Mouse (Mus musculus): Measurements from ENCODE around the gene Bap1.
A peak's percentile ranks its signal among the peaks of the same experiment; 100 is the strongest.

Bap1 gene

GRCm38 (mm10) chr14:31251084-31251604, at the start of gene Bap1, which contains the start of gene Phf7:
TSS of gene Bap1 (plus strand) at chr14:31251450.
TSS of gene Phf7 (minus strand) at chr14:31251317.
- peak; percentile 84 for DNase-seq (ENCODE audit: low read depth, low spot score)

- no peak for DNase-seq (ENCODE audit: low read depth, low spot score)
Measured at GRCm38 (mm10) chr14:31204844-31205243, 46.4 kb upstream of the Bap1 start.

- no peak for DNase-seq (ENCODE audit: low read depth, low spot score)
Measured at GRCm38 (mm10) chr14:31205244-31205561, 46.0 kb upstream of the Bap1 start.

GRCm38 (mm10) chr14:31205562-31206467, 45.4 kb upstream of the Bap1 start:
- no peak for DNase-seq (ENCODE audit: low read depth, low spot score)

- peak; percentile 73 for DNase-seq (ENCODE audit: low read depth, low spot score)
Measured at GRCm38 (mm10) chr14:31206472-31206981, 44.7 kb upstream of the Bap1 start.

DNA sequence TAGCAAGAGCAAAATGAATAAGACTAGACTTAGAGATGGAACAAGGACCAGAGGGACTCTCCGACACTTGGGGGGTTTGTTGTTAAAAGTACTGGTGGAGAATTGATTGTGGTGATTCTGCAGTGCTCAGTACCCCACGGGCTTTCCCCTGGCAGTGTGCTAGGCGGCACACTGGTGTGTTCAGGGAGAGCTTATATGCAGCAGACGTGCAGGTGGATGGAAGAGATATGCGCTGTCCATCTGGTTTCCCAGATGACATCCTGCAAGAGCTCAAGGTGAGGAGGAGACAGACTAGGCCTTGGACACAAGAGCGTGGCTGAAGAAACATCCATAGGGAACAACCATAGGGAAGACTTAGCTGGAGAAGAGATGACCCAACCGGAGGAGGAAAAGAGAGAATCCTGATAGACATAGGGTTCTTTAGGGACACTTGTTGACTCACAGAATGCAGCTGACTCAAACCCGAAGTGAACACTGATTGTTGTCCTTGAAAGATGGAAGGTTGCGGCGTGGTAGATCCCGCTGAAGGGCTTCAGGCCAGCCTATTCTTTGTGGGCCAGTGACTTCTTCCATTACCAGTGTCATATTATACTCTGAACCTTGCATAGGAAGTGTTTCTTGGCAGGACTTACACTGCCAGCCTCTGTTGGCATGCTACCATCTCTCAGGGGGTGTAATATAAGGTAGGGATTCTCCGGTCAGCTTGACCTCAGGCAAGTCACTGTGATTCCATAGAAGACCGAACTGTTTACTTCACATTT, 44.0 kb upstream of the Bap1 start:
- no peak for DNase-seq (ENCODE audit: low read depth, low spot score)

DNA sequence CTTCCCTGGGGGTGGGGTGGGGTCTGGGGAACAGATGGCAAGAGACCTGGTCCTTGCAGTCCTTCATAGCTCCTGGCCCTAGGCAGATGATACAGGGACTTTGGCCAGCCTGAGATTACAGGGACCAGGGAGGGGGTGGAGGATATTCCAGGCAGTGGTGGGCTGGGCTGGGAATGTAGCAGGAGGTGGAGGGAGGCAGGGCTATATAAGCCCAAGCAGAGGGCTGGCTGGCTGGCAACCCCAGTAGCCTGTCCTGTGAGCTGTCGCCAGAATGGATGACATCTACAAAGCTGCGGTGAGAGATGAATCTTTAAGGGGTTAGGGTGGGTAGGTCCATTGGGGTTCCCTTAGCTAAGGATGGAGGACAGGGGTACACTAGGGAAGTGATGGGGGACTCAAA, 43.2 kb upstream of the Bap1 start, which contains the start of gene Tnnc1:
Gene Tnnc1, plus strand, starts transcription at position 229 of the 400 bp plus-strand sequence.
- DNase-seq (ENCODE audit: low read depth, low spot score): no peak

GRCm38 (mm10) chr14:31209133-31209557, 42.1 kb upstream of the Bap1 start:
- DNase-seq (ENCODE audit: low read depth, low spot score): no peak

- no peak for DNase-seq (ENCODE audit: low read depth, low spot score)
Measured at GRCm38 (mm10) chr14:31211854-31212253, 39.4 kb upstream of the Bap1 start.

DNA sequence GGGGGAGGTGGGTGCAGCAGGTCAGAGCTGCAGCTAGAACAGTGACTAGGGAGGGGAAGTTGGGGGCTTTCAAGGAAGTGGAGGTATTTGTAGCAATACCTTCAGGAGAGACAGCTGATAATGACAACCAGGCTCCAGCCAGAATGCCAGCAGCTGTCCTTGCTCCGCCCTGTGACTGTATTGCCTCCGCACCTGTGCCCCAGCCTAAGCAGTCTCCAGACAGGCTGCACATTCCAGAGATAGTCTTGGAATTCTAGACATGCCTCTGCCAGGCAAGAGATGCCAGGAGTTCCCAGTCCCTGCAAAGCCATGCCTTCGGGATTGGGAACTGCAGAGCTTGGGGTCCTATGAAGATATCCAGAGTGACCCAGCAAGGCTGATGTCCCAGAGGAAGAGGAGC, 38.8 kb upstream of the Bap1 start:
- DNase-seq (ENCODE audit: low read depth, low spot score): no peak

DNA sequence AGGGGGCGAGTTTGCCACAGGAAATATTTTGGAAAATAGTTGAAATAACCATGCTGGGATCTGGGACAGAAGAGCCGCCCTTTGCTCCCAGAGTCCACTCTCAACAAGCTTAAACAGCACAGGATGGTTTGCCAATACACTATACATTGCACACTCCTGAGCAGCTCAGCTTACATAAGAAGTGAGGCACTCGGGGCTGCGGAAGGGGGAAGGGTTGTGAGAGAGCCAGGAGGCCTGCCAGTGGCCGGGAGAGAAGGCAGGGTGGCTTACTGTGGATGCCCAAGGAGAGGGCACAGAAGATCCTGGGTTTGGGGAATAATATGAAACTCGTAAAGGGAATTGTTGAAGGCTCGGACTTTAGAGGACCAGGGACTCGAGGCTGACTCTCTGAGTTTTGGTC, 37.4 kb upstream of the Bap1 start:
- DNase-seq (ENCODE audit: low read depth, low spot score): no peak

DNA sequence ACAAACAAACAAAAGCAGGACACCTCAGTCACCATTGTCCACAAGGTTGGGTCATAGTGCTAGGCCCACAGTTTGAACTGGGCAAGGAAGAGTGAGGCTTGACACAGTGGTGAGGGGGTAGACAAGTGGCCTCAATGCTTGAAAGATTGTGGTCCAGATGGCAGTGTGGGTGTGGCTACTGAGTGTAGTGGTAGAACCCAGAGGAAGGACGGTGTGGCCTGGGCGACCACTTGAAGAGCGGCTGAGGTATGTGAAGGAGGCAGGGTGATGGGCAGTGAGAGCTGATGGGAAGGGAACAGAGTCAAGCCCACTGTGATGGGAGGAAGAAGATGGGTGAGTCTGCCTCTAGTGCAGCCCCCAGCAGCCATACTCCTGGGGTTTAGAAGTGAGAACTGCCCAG, 36.6 kb upstream of the Bap1 start:
- no peak for DNase-seq (ENCODE audit: low read depth, low spot score)

DNA sequence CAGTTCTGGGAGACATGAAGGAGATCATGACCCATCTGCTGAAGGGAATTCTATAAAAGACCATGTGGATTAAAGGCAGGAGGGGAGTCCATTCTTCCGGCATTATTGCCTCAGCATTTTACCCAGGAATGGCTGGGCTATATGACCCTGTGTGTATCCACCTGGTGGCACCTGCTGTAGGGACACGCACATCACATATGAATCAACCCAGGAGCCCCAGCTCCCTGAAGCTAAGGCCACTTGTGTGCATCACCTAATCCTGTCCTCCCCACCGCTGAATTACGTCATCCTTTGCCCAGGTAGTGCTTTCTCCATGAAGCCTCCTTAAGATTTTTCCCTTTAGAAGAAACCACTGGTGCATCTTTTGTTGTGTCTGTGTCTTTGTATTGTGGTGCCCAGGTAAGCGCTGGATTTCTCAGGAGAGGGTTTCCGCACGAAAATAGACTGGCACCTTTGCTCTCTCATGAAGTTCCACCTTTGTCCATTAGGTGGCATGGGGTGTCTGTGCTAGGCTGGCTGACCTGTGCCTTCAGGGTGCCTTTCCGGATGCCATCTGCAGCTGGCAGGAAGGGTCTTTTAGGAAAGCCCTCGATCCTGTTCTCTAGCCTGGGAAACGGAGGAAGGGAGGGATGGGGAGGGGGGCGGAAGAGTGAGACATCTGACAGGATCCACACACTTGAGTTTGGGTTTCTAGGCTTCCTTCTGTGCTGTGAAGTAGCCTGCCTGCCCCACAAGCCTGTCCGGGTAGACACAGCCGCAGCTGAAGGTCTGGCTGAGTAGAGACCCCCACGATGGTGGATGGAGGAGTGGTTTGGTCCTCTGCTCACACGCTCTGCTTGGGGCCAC, 35.9 kb upstream of the Bap1 start:
- DNase-seq (ENCODE audit: low read depth, low spot score): no peak

- DNase-seq (ENCODE audit: low read depth, low spot score): no peak
Measured at GRCm38 (mm10) chr14:31216846-31217245, 34.4 kb upstream of the Bap1 start, which contains the start of gene Nisch. TSS of gene Nisch (minus strand) at chr14:31216946.

GRCm38 (mm10) chr14:31217666-31218065, 33.6 kb upstream of the Bap1 start, which contains the start of gene Sema3g:
TSS of gene Sema3g (plus strand) at chr14:31217860.
- DNase-seq (ENCODE audit: low read depth, low spot score): no peak

- DNase-seq (ENCODE audit: low read depth, low spot score): no peak
Measured at GRCm38 (mm10) chr14:31226978-31227377, 24.3 kb upstream of the Bap1 start.

- DNase-seq (ENCODE audit: low read depth, low spot score): no peak
Measured at GRCm38 (mm10) chr14:31228234-31228633, 23.0 kb upstream of the Bap1 start.

DNA sequence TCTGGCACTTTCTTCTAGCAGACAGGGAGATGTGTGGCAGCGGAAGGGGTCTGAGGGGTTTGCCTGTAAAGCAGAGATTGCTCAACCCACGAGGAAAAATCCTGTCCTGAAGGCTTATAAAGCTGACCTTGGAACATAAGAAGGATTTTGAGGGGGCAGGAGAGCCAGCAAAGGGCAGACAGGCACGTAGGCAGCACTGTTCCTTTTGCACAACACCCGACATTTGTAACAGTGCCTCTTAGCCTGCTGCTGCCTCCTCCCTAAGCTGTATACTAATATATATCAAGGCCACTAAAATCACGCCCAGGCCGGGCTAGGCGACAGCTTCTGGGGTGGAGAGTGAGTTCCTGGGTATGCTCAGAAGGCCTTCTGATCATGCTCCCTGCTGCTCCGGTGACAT, 20.8 kb upstream of the Bap1 start:
- no peak for DNase-seq (ENCODE audit: low read depth, low spot score)

DNA sequence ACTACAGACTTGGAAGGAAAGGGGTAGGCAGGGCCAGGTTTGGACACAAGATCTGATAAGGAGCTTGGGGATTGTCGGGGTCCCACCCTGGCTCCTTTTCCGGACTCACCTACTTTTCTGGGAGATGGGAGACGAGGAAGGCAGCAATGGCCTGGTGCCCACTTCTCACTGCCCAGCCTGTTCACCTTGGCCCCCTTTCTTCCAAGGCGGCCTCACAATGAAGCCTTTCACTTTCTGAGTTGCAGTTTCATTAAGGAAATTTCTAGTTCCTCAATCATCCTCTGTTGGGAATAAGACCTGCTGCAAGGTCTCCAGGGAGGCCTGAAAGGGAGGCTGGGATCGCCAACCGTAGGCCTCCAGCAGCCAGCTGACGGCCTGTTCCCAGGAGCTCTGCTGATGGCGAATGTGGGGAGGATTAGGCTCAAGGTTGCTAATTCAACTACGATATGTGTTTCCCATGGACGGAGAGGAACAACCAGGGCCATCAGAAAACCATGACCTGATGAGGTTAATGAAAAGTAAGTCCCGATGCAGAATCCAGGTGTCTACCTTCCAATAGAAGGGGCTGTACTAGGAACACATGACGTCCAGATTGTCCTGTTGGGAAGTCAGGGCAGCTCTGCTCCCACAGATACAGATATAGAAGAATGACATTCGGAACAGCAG, 18.7 kb upstream of the Bap1 start:
- DNase-seq (ENCODE audit: low read depth, low spot score): no peak

All from WW6 (cell line).